Mouse (Mus musculus) lung, adult 2 months (tissue): ENCODE data around the gene Cbx4.

Source experiments
- CTCF ChIP-seq: fragments of 200-500 bp; IDR thresholded peaks from 2 replicates; pipeline ENCODE4 v1.5.1; 2011; ENCODE audit warnings: mild to moderate bottlenecking, low read length, control low read depth; ENCODE audit not compliant: insufficient read depth
- POLR2A ChIP-seq: fragments of 200-500 bp; IDR thresholded peaks from 2 replicates; pipeline ENCODE4 v1.6.1; 2011; ENCODE audit warnings: low read depth, mild to moderate bottlenecking, control low read depth, low read length, borderline replicate concordance; ENCODE audit errors: extremely low read depth

- TF ChIP-seq CTCF = no peak
- no peak for TF ChIP-seq POLR2A
Measured at GRCm38 (mm10) chr11:119078691-119079444, 7.2 kb downstream of the Cbx4 start.
